8 mouse cellular contexts compared by ENCODE assay signal in genomic region chr3:95315844-95316550, GRCm38 (mm10). TPM values are rescaled to one million over a fixed set of nuclear protein-coding genes. Genes with fewer than 3 reads are reported as not detected.
A peak's percentile ranks its signal among the peaks of the same experiment; 100 is the strongest.
DNase-seq lines count a peak whose midpoint lies in the region; ATAC-seq and TF ChIP-seq lines count a peak whose summit lies in the region.

No protein-coding gene starts in this region.

- H3K4me2 ChIP-seq in forebrain, embryonic 12.5 days = peak overlapping the region; percentile 76
- H3K4me2 ChIP-seq in limb, embryonic 14.5 days (replicated peaks; ENCODE audit: low read depth, low read length, severe bottlenecking) = peak overlapping the region; percentile 84
- peak overlapping the region; percentile 85 for H3K4me2 ChIP-seq in stomach, embryonic 16.5 days (ENCODE audit: low read depth, low read length)

- no peaks in the 10 kb centered on the region for H3K27me3 ChIP-seq in testis, adult 2 months (ENCODE audit: control insufficient read depth, insufficient read depth, low read length)
- no peaks in the 10 kb centered on the region for H3K27me3 ChIP-seq in forebrain, embryonic 12.5 days
- H3K27me3 ChIP-seq in limb, embryonic 14.5 days (ENCODE audit: control insufficient read depth, insufficient read depth, low read length) = no peaks in the 10 kb centered on the region
- no peaks in the 10 kb centered on the region for H3K27me3 ChIP-seq in stomach, embryonic 16.5 days (ENCODE audit: control insufficient read depth, insufficient read depth, low read length)

- DNase-seq in testis, postnatal 14 days (ENCODE audit: low spot score) = no peak
- no peak for DNase-seq in limb, embryonic 14.5 days (ENCODE audit: low spot score)
- no peak for DNase-seq in cerebellum, adult 8-10 months
- no peak for DNase-seq in cerebellum, postnatal 10 days
- no peak for DNase-seq in T-cell, adult 2 months (ENCODE audit: low spot score)

- TF ChIP-seq CTCF in testis, adult 2 months (IDR thresholded peaks at IDR 0.05; ENCODE audit: control insufficient read depth, insufficient read depth, insufficient replicate concordance, low read depth, low read length) = no peak

- H3K9ac ChIP-seq in forebrain, embryonic 12.5 days = peak overlapping the region; percentile 96
- H3K9ac ChIP-seq in limb, embryonic 14.5 days (ENCODE audit: low read depth, low read length, severe bottlenecking) = peak overlapping the region; percentile 99
- peak overlapping the region; percentile 98 for H3K9ac ChIP-seq in stomach, embryonic 16.5 days (ENCODE audit: low read length)

- WGBS in forebrain, embryonic 12.5 days = 15% methylated on average over 9 of the region's 9 CpGs
- 15% methylated on average over 9 of the region's 9 CpGs for WGBS in limb, embryonic 14.5 days
- 15% methylated on average over 9 of the region's 9 CpGs for WGBS in stomach, embryonic 16.5 days

- H3K36me3 ChIP-seq in testis, adult 2 months (ENCODE audit: control insufficient read depth, insufficient read depth, low read length) = no peaks in the 10 kb centered on the region
- H3K36me3 ChIP-seq in forebrain, embryonic 12.5 days (replicated peaks) = peaks cover 13% of the 10 kb centered on the region
- peaks cover 18% of the 10 kb centered on the region for H3K36me3 ChIP-seq in limb, embryonic 14.5 days (ENCODE audit: control insufficient read depth, insufficient read depth, low read length)
- no peaks in the 10 kb centered on the region for H3K36me3 ChIP-seq in stomach, embryonic 16.5 days (ENCODE audit: control insufficient read depth, insufficient read depth, low read length)

- peaks cover 12% of the 10 kb centered on the region for H3K4me1 ChIP-seq in testis, adult 2 months (ENCODE audit: control insufficient read depth, insufficient read depth, low read length)
- H3K4me1 ChIP-seq in forebrain, embryonic 12.5 days = peaks cover 42% of the 10 kb centered on the region
- H3K4me1 ChIP-seq in limb, embryonic 14.5 days (ENCODE audit: control insufficient read depth, insufficient read depth, low read length) = peaks cover 23% of the 10 kb centered on the region
- peaks cover 27% of the 10 kb centered on the region for H3K4me1 ChIP-seq in stomach, embryonic 16.5 days (ENCODE audit: control insufficient read depth, insufficient read depth, low read length)

- ATAC-seq in forebrain, embryonic 12.5 days (ENCODE audit: low FRiP score) = no peak
- no peak for ATAC-seq in limb, embryonic 14.5 days (ENCODE audit: low FRiP score, low read depth)
- no peak for ATAC-seq in stomach, embryonic 16.5 days (ENCODE audit: insufficient read depth, low FRiP score)

- no peak for TF ChIP-seq POLR2A in testis, adult 2 months (IDR thresholded peaks at IDR 0.05; ENCODE audit: control insufficient read depth, low read depth, low read length)
- TF ChIP-seq POLR2A in limb, embryonic 14.5 days (IDR thresholded peaks at IDR 0.05; ENCODE audit: borderline replicate concordance, extremely low read depth, insufficient read depth, insufficient read length) = no peak

- H3K27ac ChIP-seq in testis, adult 2 months (ENCODE audit: control insufficient read depth, insufficient read depth, low read depth, low read length) = peak overlapping the region; percentile 90
- H3K27ac ChIP-seq in forebrain, embryonic 12.5 days = peak overlapping the region; percentile 96
- peak overlapping the region; percentile 97 for H3K27ac ChIP-seq in limb, embryonic 14.5 days (replicated peaks; ENCODE audit: low read depth, low read length)
- peak overlapping the region; percentile 92 for H3K27ac ChIP-seq in stomach, embryonic 16.5 days (ENCODE audit: low read length)

- H3K9me3 ChIP-seq in forebrain, embryonic 12.5 days = no peaks in the 10 kb centered on the region
- H3K9me3 ChIP-seq in limb, embryonic 14.5 days (ENCODE audit: control insufficient read depth, low read length) = no peaks in the 10 kb centered on the region
- no peaks in the 10 kb centered on the region for H3K9me3 ChIP-seq in stomach, embryonic 16.5 days (replicated peaks; ENCODE audit: control insufficient read depth, low read length)

- H3K4me3 ChIP-seq in testis, adult 2 months (ENCODE audit: control insufficient read depth, low read depth, low read length) = peak overlapping the region; percentile 90
- peak overlapping the region; percentile 91 for H3K4me3 ChIP-seq in forebrain, embryonic 12.5 days (replicated peaks)
- peak overlapping the region; percentile 94 for H3K4me3 ChIP-seq in limb, embryonic 14.5 days (replicated peaks; ENCODE audit: low read length)
- H3K4me3 ChIP-seq in stomach, embryonic 16.5 days (replicated peaks; ENCODE audit: low read length) = peak overlapping the region; percentile 81

RNA-seq across cellular contexts. Expression of gene Cers2, which starts 1.4 kb away (rescaled TPM):
- polyA plus RNA-seq in testis, adult 2 months (2012; rRNA removed) = 27.5 and 27.6 TPM in 2 replicates
- polyA plus RNA-seq in forebrain, embryonic 12.5 days (2016; fragmentation: Nextera tagmentation; extraction: Ambion mirVana) = 109 and 111 TPM in 2 replicates
- 183 TPM in 2 replicates for polyA plus RNA-seq in limb, embryonic 14.5 days (2012; rRNA removed)
- 140 and 155 TPM in 2 replicates for polyA plus RNA-seq in limb, embryonic 14.5 days (2014; fragmentation: Nextera tagmentation; extraction: Ambion mirVana)
- polyA plus RNA-seq in stomach, embryonic 16.5 days (2015; fragmentation: Nextera tagmentation; extraction: Ambion mirVana) = 148 and 155 TPM in 2 replicates

RNA-seq across cellular contexts. Expression of gene Anxa9, which starts 9.0 kb away (rescaled TPM):
- 7.6 and 7.8 TPM in 2 replicates for polyA plus RNA-seq in testis, adult 2 months (2012; rRNA removed)
- 1.1 and 1.4 TPM in 2 replicates for polyA plus RNA-seq in forebrain, embryonic 12.5 days (2016; fragmentation: Nextera tagmentation; extraction: Ambion mirVana)
- polyA plus RNA-seq in limb, embryonic 14.5 days (2012; rRNA removed) = 3.8 and 4.7 TPM in 2 replicates
- polyA plus RNA-seq in limb, embryonic 14.5 days (2014; fragmentation: Nextera tagmentation; extraction: Ambion mirVana) = 4.7 and 4.9 TPM in 2 replicates
- 6.8 and 13.2 TPM in 2 replicates for polyA plus RNA-seq in stomach, embryonic 16.5 days (2015; fragmentation: Nextera tagmentation; extraction: Ambion mirVana)

RNA-seq across cellular contexts. Expression of gene Prune1, which starts 34.1 kb away (rescaled TPM):
- polyA plus RNA-seq in testis, adult 2 months (2012; rRNA removed) = 18.3 and 19.1 TPM in 2 replicates
- polyA plus RNA-seq in forebrain, embryonic 12.5 days (2016; fragmentation: Nextera tagmentation; extraction: Ambion mirVana) = 30.0 and 30.9 TPM in 2 replicates
- 31.5 and 38.0 TPM in 2 replicates for polyA plus RNA-seq in limb, embryonic 14.5 days (2012; rRNA removed)
- polyA plus RNA-seq in limb, embryonic 14.5 days (2014; fragmentation: Nextera tagmentation; extraction: Ambion mirVana) = 21.8 and 24.0 TPM in 2 replicates
- 18.9 and 21.2 TPM in 2 replicates for polyA plus RNA-seq in stomach, embryonic 16.5 days (2015; fragmentation: Nextera tagmentation; extraction: Ambion mirVana)

RNA-seq across cellular contexts. Expression of gene Mindy1, which starts 34.9 kb away (rescaled TPM):
- 60.3 and 61.1 TPM in 2 replicates for polyA plus RNA-seq in testis, adult 2 months (2012; rRNA removed)
- polyA plus RNA-seq in forebrain, embryonic 12.5 days (2016; fragmentation: Nextera tagmentation; extraction: Ambion mirVana) = 37.4 and 39.8 TPM in 2 replicates
- polyA plus RNA-seq in limb, embryonic 14.5 days (2012; rRNA removed) = 45.8 and 57.9 TPM in 2 replicates
- 45.6 and 47.5 TPM in 2 replicates for polyA plus RNA-seq in limb, embryonic 14.5 days (2014; fragmentation: Nextera tagmentation; extraction: Ambion mirVana)
- polyA plus RNA-seq in stomach, embryonic 16.5 days (2015; fragmentation: Nextera tagmentation; extraction: Ambion mirVana) = 54.6 and 62.0 TPM in 2 replicates

RNA-seq across cellular contexts. Expression of gene Setdb1, which starts 41.0 kb away (rescaled TPM):
- 20.0 and 24.3 TPM in 2 replicates for polyA plus RNA-seq in testis, adult 2 months (2012; rRNA removed)
- polyA plus RNA-seq in forebrain, embryonic 12.5 days (2016; fragmentation: Nextera tagmentation; extraction: Ambion mirVana) = 66.2 and 70.2 TPM in 2 replicates
- polyA plus RNA-seq in limb, embryonic 14.5 days (2012; rRNA removed) = 56.2 and 57.9 TPM in 2 replicates
- 44.2 and 51.7 TPM in 2 replicates for polyA plus RNA-seq in limb, embryonic 14.5 days (2014; fragmentation: Nextera tagmentation; extraction: Ambion mirVana)
- polyA plus RNA-seq in stomach, embryonic 16.5 days (2015; fragmentation: Nextera tagmentation; extraction: Ambion mirVana) = 35.2 and 36.9 TPM in 2 replicates
